Mouse (Mus musculus) embryonic fibroblast, embryonic 13.5 days (primary cell): ENCODE results near the gene Olfr1065.

Experiments used
- CTCF ChIP-seq: IDR thresholded peaks from 2 replicates; pipeline ENCODE4 v1.5.1; 2011; ENCODE audit warnings: mild to moderate bottlenecking, control low read depth, low read length, moderate library complexity, borderline replicate concordance; ENCODE audit not compliant: insufficient read depth
- POLR2A ChIP-seq: IDR thresholded peaks from 2 replicates; pipeline ENCODE4 v1.6.1; 2011; ENCODE audit warnings: low read depth, mild to moderate bottlenecking, control low read depth, low read length, moderate library complexity

DNA sequence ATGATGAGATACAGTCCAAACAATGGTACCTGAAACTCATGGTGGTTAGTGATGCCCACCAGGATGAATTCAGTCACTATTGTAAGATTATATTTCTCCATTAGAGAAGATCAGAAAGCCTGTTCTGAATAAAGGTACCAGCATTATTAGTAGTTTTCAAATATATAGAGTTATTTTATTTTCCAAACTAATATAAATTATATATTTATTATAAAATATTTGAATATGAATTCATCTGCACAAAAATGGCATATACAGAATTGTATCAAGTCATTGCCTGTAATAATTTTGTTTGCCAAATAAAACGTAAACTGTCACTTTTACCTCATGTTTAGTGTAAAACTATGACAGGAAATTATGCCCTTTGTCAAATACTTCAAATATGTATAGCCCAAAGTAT is 36.4 kb downstream of the Olfr1065 start, which contains the start of gene Olfr1061:
- TF ChIP-seq CTCF (no peak), POLR2A (no peak)
